Mouse (Mus musculus) heart, postnatal 14 days (tissue): ENCODE data around the gene Vmn1r185. TPM values are rescaled to one million over a fixed set of nuclear protein-coding genes. Genes with fewer than 3 reads are reported as not detected.
"Not testable (repeated sequence)": the region's sequence is repeated elsewhere in the genome, so short reads cannot be mapped to it uniquely, and the experiment has no call there.

Source experiments
- DNase-seq, 2 experiments: peaks; one replicate each; pipeline ENCODE4 v3.0.0; 2021 to 2022
- intact Hi-C: fragments of 180-260 bp; cut with DNase I; formaldehyde crosslinking; loops from one replicate; pipeline ENCODE4 v1.15.1; 2025
- long read RNA-seq, 2 experiments: library from polyadenylated mRNA; stranded (forward); transcript quantifications; one replicate each; pipeline ENCODE4 v2.0.0; 2021
- total RNA-seq, 2 experiments: library from RNA; stranded (reverse); gene quantifications; 2 replicates each; pipeline ENCODE4 v1.2.3; 2021

Vmn1r185 gene
- total RNA-seq = not detected
- long read RNA-seq, experiment 1 = 0 reads
- long read RNA-seq, experiment 2 = 0 reads

DNA sequence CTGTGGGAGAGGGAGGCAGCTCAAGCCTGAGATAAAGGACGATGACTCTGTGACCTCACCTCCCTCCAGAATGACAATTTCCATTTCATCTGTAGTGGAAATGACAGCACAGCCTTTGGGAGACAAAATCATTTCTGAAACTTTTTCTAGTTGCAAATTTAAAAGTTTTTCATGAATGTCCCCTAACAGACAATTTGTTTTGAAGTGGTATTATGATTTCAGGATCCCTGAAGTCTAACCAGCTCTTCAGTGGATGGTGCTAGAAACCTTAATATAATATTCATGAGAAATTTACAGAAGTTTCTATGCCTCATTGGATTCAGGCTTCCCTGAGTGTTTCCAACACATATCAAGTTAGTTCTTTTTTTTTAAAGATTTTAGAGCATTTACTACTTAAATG lies at the start of gene Vmn1r185:
Vmn1r185 (minus strand) TSS at position 101 of the 400 bp plus-strand sequence.
- DNase-seq, intact Hi-C loops: not testable (repeated sequence)

DNA sequence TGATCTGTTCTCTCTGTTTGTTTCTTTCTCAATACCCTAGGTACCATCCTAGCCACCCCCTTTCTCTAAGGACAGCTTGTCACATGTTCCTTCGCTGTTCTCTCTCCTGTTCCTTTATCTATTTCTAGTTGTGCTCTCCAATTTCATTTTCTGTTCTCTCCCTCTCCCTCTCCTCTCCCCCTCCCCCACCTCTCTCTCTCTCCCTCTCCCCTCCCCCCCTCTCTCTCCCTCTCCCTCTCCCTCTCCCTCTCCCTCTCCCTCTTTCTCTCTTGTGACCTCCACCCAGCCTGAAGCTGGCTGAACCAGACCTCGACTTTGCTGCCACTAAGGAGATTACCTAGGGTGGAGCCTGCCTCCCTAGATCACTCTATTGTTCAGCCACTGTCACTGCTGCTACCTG lies 49.2 kb upstream of the Vmn1r185 start:
- intact Hi-C loops, DNase-seq: not testable (repeated sequence)

- no peak for DNase-seq
Measured at GRCm38 (mm10) chr7:26666011-26666410, 47.7 kb upstream of the Vmn1r185 start.

GRCm38 (mm10) chr7:26589774-26590173 lies 28.5 kb downstream of the Vmn1r185 start:
- intact Hi-C loops = no loop called here
- DNase-seq = no peak

More at GRCm38 (mm10) chr7:26666011-26666410, 47.7 kb upstream of the Vmn1r185 start:
- intact Hi-C loops = no loop called here

GRCm38 (mm10) chr7:26589077-26589476 lies 29.2 kb downstream of the Vmn1r185 start:
- no peak for DNase-seq
- intact Hi-C loops = no loop called here

Other genes with a start within 250 kb of the Vmn1r185 start
- not detected for gene Nlrp9c, start 214.8 kb downstream of the Vmn1r185 start, total RNA-seq
- not detected for gene Nlrp4a, start 183.4 kb downstream of the Vmn1r185 start, total RNA-seq
- not detected for gene Nlrp9a, start 83.4 kb downstream of the Vmn1r185 start, total RNA-seq
- gene Cyp2b23, start 68.0 kb upstream of the Vmn1r185 start, total RNA-seq = not detected
- gene Cyp2b19, start 138.7 kb upstream of the Vmn1r185 start, total RNA-seq = not detected
- gene Cyp2g1, start 190.4 kb upstream of the Vmn1r185 start, total RNA-seq = not detected
- gene Cyp2a5, start 216.8 kb upstream of the Vmn1r185 start, total RNA-seq = 1 to 10 TPM in 1 of 2 experiments, under 1 TPM in 1; 0.29 to 5.8 TPM